Mouse (Mus musculus) bone marrow, adult 2 months (tissue): ENCODE data around the gene Iqcf5.

ENCODE experiments used
- CTCF ChIP-seq: fragments of 200-500 bp; IDR thresholded peaks from 2 replicates; pipeline ENCODE4 v1.5.1; 2011; ENCODE audit warnings: low read length, control low read depth; ENCODE audit not compliant: control insufficient read depth, insufficient read depth
- POLR2A ChIP-seq: fragments of 200-500 bp; IDR thresholded peaks from 2 replicates; pipeline ENCODE4 v1.6.1; 2011; ENCODE audit warnings: low read depth, mild to moderate bottlenecking, control low read depth, low read length, borderline replicate concordance; ENCODE audit not compliant: control insufficient read depth

DNA sequence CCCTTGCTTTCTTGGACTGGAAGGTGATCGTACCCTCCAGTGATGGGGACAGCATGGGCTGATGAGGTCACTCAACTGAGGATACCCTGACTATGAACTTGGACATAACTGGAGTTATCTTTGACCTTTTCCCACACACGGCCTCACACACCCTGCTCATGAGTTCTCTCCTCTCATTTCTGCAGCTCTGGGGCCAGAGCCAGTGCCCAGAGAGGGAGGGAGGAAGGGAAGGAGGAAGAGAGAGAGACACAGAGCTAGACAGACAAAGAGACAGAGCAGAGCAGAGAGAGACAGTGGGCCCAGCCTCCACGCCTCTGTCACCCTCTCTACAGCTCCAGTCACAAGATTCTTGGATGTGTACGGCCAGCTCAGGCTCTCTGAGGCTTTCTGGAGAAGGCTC, 42.1 kb upstream of the Iqcf5 start:
- no peak for TF ChIP-seq CTCF
- no peak for TF ChIP-seq POLR2A
